Mouse (Mus musculus) embryonic facial prominence, embryonic 10.5 days (tissue): ENCODE data around the gene Pyy. TPM values are rescaled to one million over a fixed set of nuclear protein-coding genes. Genes with fewer than 3 reads are reported as not detected.

Experiments used
- DNase-seq: peaks from one replicate; pipeline ENCODE4 v3.0.0-alpha.2; 2017; ENCODE audit warnings: low spot score
- H3K27ac ChIP-seq: fragments of 300-500 bp; sonication (generic); replicated peaks from 2 replicates; pipeline ENCODE4 v1.5.1; 2016; ENCODE audit warnings: mild to moderate bottlenecking
- H3K27me3 ChIP-seq: fragments of 300-500 bp; sonication (generic); replicated peaks from 2 replicates; pipeline ENCODE4 v1.6.1; 2016; ENCODE audit warnings: low read depth, mild to moderate bottlenecking; ENCODE audit not compliant: poor library complexity, severe bottlenecking
- H3K36me3 ChIP-seq: fragments of 300-500 bp; sonication (generic); replicated peaks from 2 replicates; pipeline ENCODE4 v1.6.1; 2016; ENCODE audit warnings: mild to moderate bottlenecking, moderate library complexity
- H3K4me1 ChIP-seq: fragments of 300-500 bp; sonication (generic); 2 replicates; pipeline ENCODE4 v1.6.1; 2016
- H3K4me3 ChIP-seq: fragments of 300-500 bp; sonication (generic); 2 replicates; pipeline ENCODE4 v1.5.1; 2016; ENCODE audit warnings: mild to moderate bottlenecking, moderate library complexity
- H3K9me3 ChIP-seq: fragments of 300-500 bp; sonication (generic); 2 replicates; pipeline ENCODE4 v1.6.1; 2016; ENCODE audit warnings: mild to moderate bottlenecking
- WGBS: fragments of 180-500 bp; shearing (Covaris S2); methylation state at CpG from one replicate; pipeline ENCODE4 v1.1.7; 2016; 5-methylcytosine and 5-hydroxymethylcytosine counted together
- polyA plus RNA-seq: library from polyadenylated mRNA; unstranded; fragments of >200 nt; fragmentation: Nextera tagmentation; extraction: Ambion mirVana; gene quantifications from 2 replicates; pipeline ENCODE4 v1.2.1, GENCODE M21; 2016

Pyy gene
- polyA plus RNA-seq, 1 experiment from 2014 or later = 0.32 TPM

- Histone ChIP-seq H3K4me3 (peak within 1 kb of the TSS; percentile 83), H3K27me3 (peaks cover 12% of the 10 kb centered on the region; the same call in 1 of the 2 replicates), H3K27ac (peak within 1 kb of the TSS; percentile 89), H3K4me1 (peaks cover 58% of the 10 kb centered on the region), H3K9me3 (0 out of 2 replicates have a peak, but pooled peaks cover 5% of the 10 kb centered on the region), H3K36me3 (peaks cover 15% of the 10 kb centered on the region)
- WGBS = under 1% methylated on average over 49 of the region's 49 CpGs
- DNase-seq = peak; percentile 89
Measured at GRCm38 (mm10) chr11:102087931-102088898, 19.4 kb downstream of the Pyy start, which contains the start of gene Mpp2. Gene Mpp2 (minus strand): TSS chr11:102088515.

DNA sequence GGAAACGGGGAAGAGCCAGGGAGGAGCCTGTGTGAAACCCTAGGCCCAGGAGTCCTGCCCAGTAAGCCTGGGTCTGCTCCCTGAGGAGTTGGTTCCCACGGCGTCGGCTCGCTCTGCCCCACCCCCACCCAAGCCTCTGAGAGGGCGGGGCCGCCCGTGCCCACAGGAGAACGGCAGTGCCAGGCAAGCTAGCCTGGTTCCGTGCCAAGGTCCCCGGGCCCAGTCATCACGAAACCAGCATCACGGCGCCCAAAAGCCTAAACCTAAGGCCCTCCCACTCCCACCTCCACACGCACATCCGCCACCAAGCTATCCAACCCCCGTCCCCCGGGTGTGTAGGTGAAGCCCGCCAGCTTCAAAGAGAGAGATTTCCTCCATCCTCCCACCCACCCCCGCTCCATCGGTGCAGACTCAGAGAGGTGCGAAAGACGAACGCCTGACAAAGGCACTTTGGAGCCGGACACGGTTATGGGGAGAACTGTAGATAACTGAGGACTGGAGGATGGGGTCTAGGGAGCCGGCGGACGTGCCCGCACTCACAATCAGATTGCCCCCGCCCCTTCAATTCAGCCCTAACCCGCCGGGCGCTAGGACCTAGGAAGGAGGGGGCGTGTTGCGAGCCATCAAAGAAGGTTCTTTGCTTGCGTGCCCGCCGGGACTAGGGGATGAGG lies 20.4 kb downstream of the Pyy start:
- DNase-seq = peak; percentile 93
- peaks cover 68% of the 10 kb centered on the region for H3K4me1 ChIP-seq
- H3K27ac ChIP-seq = peak overlapping the region; percentile 89
- peak overlapping the region; percentile 83 for H3K4me3 ChIP-seq
- H3K9me3 ChIP-seq = 0 out of 2 replicates have a peak, but pooled peaks cover 5% of the 10 kb centered on the region
- peaks cover 15% of the 10 kb centered on the region for H3K36me3 ChIP-seq
- H3K27me3 ChIP-seq = peaks cover 12% of the 10 kb centered on the region; the same call in 1 of the 2 replicates
- under 1% methylated on average over 39 of the region's 39 CpGs for WGBS

GRCm38 (mm10) chr11:102086331-102086730 lies 21.3 kb downstream of the Pyy start:
- DNase-seq = peak; percentile 46
- peak overlapping the region; percentile 89 for H3K27ac ChIP-seq

GRCm38 (mm10) chr11:102084159-102084558 lies 23.5 kb downstream of the Pyy start:
- DNase-seq = no peak
- Histone ChIP-seq H3K9me3 (0 out of 2 replicates have a peak, but pooled peaks cover 5% of the 10 kb centered on the region), H3K27me3 (peaks cover 25% of the 10 kb centered on the region), H3K4me3 (no peak overlapping the region), H3K4me1 (peaks cover 68% of the 10 kb centered on the region), H3K36me3 (peaks cover 25% of the 10 kb centered on the region), H3K27ac (no peak overlapping the region)
- 30% methylated on average over 7 of the region's 7 CpGs for WGBS

More at GRCm38 (mm10) chr11:102086331-102086730, 21.3 kb downstream of the Pyy start:
- H3K9me3 ChIP-seq = 0 out of 2 replicates have a peak, but pooled peaks cover 5% of the 10 kb centered on the region
- WGBS = 14% methylated on average over 3 of the region's 3 CpGs
- peaks cover 76% of the 10 kb centered on the region for H3K4me1 ChIP-seq
- peaks cover 11% of the 10 kb centered on the region for H3K27me3 ChIP-seq
- peak overlapping the region; percentile 83 for H3K4me3 ChIP-seq
- peaks cover 15% of the 10 kb centered on the region for H3K36me3 ChIP-seq

DNA sequence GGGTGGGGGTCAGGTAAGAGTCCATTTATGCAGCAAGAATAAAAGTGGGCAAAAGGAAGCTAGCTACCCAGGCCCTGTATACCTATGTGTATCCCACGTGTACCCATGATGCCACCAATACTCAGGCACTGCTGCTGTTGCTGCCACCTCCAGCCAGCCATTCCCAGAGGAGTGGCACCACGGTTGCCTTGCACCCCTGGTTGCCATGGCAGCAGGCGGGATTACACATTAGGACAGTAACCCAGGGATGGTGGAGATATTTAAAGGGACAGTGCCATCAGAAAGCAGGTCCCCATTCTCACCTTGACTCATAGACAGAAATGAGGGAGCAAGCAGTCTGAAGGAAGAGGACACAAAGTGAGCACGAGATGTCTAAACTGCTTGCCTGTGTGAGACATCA lies 24.4 kb downstream of the Pyy start:
- Histone ChIP-seq H3K9me3 (0 out of 2 replicates have a peak, but pooled peaks cover 5% of the 10 kb centered on the region), H3K36me3 (peaks cover 33% of the 10 kb centered on the region), H3K27ac (no peak overlapping the region), H3K4me1 (peaks cover 59% of the 10 kb centered on the region), H3K27me3 (peaks cover 25% of the 10 kb centered on the region), H3K4me3 (no peak overlapping the region)
- WGBS = 60% methylated on average over 4 of the region's 4 CpGs
- no peak for DNase-seq

GRCm38 (mm10) chr11:102082322-102082721 lies 25.3 kb downstream of the Pyy start:
- Histone ChIP-seq H3K9me3 (0 out of 2 replicates have a peak, but pooled peaks cover 5% of the 10 kb centered on the region), H3K27me3 (peaks cover 25% of the 10 kb centered on the region), H3K27ac (peak overlapping the region; percentile 73), H3K36me3 (peaks cover 35% of the 10 kb centered on the region), H3K4me1 (peaks cover 50% of the 10 kb centered on the region), H3K4me3 (peak overlapping the region; percentile 59)
- under 1% methylated on average over 18 of the region's 18 CpGs for WGBS
- DNase-seq = peak; percentile 92

- H3K36me3 ChIP-seq = peaks cover 12% of the 10 kb centered on the region; the same call in 1 of the 2 replicates
- no peak overlapping the region for H3K27ac ChIP-seq
- peaks cover 26% of the 10 kb centered on the region for H3K27me3 ChIP-seq
- no peak for DNase-seq
- no peaks in the 10 kb centered on the region for H3K9me3 ChIP-seq
- no peak overlapping the region for H3K4me3 ChIP-seq
- WGBS = 85% methylated on average over 14 of the region's 14 CpGs
- peaks cover 15% of the 10 kb centered on the region for H3K4me1 ChIP-seq
Measured at GRCm38 (mm10) chr11:102073722-102074121, 33.9 kb downstream of the Pyy start.

DNA sequence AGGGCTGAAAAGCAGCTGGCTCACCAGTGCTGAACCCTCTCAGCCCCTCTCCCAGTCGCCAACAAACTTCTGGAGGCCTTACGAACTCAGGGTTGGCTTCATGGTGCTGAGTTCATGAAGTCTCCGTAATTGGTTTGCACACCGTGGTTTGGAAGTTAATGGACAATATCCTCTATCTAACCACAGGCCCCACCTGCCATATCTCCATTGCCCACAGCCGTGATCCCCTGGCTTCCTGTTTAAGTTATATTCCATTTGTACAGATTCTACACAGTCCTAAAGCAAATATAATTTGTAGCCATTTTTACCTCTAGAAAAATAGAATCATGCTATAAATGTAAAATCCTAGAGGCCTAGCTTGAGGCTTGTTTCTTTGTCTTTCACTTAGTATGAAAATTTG lies 34.9 kb downstream of the Pyy start:
- no peak for DNase-seq
- WGBS = 85% methylated on average over 5 of the region's 5 CpGs

DNA sequence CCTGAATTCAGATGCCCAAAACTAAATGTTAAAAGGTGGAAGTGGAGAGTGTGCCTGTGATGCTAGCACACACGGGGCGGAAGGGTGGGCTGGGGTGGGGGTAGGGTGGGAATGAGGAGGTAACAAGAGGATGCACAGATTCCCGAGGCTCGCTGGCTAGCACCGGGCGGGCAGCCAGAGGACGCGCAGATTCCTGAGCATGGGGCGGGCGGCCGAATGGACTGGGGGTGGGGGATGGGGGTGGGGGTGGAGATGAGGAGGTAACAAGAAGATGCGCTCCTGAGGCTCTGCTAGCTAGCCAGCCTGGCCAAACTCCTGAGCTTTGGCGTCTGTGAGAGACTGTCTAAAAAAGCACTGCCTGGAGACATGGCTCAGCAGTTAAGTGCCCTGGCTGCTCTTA lies 37.2 kb downstream of the Pyy start:
- H3K36me3 ChIP-seq = 0 out of 2 replicates have a peak, but pooled peaks cover 5% of the 10 kb centered on the region
- H3K27me3 ChIP-seq = peaks cover 26% of the 10 kb centered on the region
- peaks cover 28% of the 10 kb centered on the region for H3K4me1 ChIP-seq
- peak; percentile 49 for DNase-seq
- no peaks in the 10 kb centered on the region for H3K9me3 ChIP-seq
- no peak overlapping the region for H3K27ac ChIP-seq
- peak overlapping the region; percentile 40; the same call in 1 of the 2 replicates for H3K4me3 ChIP-seq
- WGBS = 2% methylated on average over 13 of the region's 13 CpGs

More for the DNA sequence above, 34.9 kb downstream of the Pyy start:
- Histone ChIP-seq H3K36me3 (0 out of 2 replicates have a peak, but pooled peaks cover 5% of the 10 kb centered on the region), H3K27ac (no peak overlapping the region), H3K9me3 (no peaks in the 10 kb centered on the region), H3K27me3 (peaks cover 26% of the 10 kb centered on the region), H3K4me3 (no peak overlapping the region), H3K4me1 (peaks cover 21% of the 10 kb centered on the region)

- no peak for DNase-seq
- Histone ChIP-seq H3K27ac (no peak overlapping the region), H3K4me1 (peaks cover 28% of the 10 kb centered on the region), H3K36me3 (no peaks in the 10 kb centered on the region), H3K4me3 (no peak overlapping the region), H3K9me3 (no peaks in the 10 kb centered on the region), H3K27me3 (peaks cover 26% of the 10 kb centered on the region)
- WGBS = 43% methylated on average over 11 of the region's 11 CpGs
Measured at GRCm38 (mm10) chr11:102069633-102070032, 38.0 kb downstream of the Pyy start.

DNA sequence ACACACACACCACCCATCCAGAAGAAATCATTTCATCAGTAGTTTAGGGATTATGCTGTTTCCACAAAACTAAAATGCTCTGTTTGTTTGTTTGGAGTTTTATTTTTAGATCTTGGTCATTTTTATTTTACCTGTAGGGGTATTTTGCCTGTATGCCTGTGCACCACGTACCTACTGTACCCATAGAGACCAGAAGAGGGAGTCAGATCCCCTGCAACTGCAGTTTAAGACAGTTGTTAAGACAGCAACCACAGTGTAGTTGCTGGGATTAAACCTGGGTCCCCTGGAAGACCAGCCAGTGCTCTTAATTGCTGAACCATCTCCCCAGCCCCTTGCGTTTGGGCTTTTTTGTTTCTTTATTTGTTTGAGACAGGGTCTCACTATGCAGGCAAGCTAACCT lies 38.7 kb downstream of the Pyy start:
- H3K4me3 ChIP-seq = no peak overlapping the region
- H3K36me3 ChIP-seq = peaks cover 6% of the 10 kb centered on the region
- peaks cover 28% of the 10 kb centered on the region for H3K4me1 ChIP-seq
- H3K9me3 ChIP-seq = no peaks in the 10 kb centered on the region
- no peak for DNase-seq
- H3K27me3 ChIP-seq = peaks cover 29% of the 10 kb centered on the region
- WGBS = 34% methylated on average over 2 of the region's 2 CpGs
- no peak overlapping the region for H3K27ac ChIP-seq

DNA sequence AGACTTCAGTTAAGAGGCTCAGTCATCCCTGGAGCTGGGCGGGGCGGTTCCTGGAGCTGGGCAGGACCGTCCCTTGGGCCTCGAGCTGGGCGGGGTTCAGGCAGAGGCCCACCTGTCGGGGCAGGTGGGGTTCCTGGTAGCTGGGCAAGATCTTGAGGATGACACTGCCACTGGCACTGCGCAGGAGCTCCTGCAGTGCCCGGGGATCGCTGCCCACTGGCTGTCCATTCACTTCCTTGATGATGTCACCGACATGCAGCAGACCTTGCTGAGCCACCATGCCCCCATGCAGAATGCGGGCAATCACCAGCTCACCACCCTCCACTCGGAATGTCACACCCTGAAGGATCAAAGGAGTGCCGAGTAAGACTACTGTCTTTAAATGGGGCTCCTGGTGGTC lies 44.6 kb downstream of the Pyy start:
- WGBS = 83% methylated on average over 13 of the region's 13 CpGs
- no peak overlapping the region for H3K27ac ChIP-seq

More for the DNA sequence above, 44.6 kb downstream of the Pyy start:
- H3K9me3 ChIP-seq = no peaks in the 10 kb centered on the region
- no peak for DNase-seq
- H3K4me3 ChIP-seq = no peak overlapping the region
- H3K36me3 ChIP-seq = peaks cover 39% of the 10 kb centered on the region
- peaks cover 51% of the 10 kb centered on the region for H3K27me3 ChIP-seq
- H3K4me1 ChIP-seq = peaks cover 20% of the 10 kb centered on the region
